Mouse (Mus musculus) adrenal gland, postnatal 10 days (tissue): ENCODE results near the gene Tmem26. TPM values are rescaled to one million over a fixed set of nuclear protein-coding genes. Genes with fewer than 3 reads are reported as not detected.
"Not testable (repeated sequence)": the region's sequence is repeated elsewhere in the genome, so short reads cannot be mapped to it uniquely, and the experiment has no call there.

Experiments used
- DNase-seq: peaks from one replicate; pipeline ENCODE4 v3.0.0; 2021; ENCODE audit warnings: mixed read lengths
- long read RNA-seq, 2 experiments: library from polyadenylated mRNA; stranded (forward); transcript quantifications; one replicate each; pipeline ENCODE4 v2.0.0; 2021
- total RNA-seq, 2 experiments: library from RNA; stranded (reverse); gene quantifications; 2 replicates each; pipeline ENCODE4 v1.2.3; 2021

The Tmem26 gene
- total RNA-seq, result 1 to 10 TPM; 7.2 to 7.5 TPM
- long read RNA-seq, experiment 1, partial matches to known transcripts, result 0 of 2 reads
- long read RNA-seq, experiment 1, other reads (novel, unspliced or antisense), result 2 of 2 reads
- long read RNA-seq, experiment 2, partial matches to known transcripts, result 0 of 1 reads
- long read RNA-seq, experiment 2, other reads (novel, unspliced or antisense), result 1 of 1 reads

DNA sequence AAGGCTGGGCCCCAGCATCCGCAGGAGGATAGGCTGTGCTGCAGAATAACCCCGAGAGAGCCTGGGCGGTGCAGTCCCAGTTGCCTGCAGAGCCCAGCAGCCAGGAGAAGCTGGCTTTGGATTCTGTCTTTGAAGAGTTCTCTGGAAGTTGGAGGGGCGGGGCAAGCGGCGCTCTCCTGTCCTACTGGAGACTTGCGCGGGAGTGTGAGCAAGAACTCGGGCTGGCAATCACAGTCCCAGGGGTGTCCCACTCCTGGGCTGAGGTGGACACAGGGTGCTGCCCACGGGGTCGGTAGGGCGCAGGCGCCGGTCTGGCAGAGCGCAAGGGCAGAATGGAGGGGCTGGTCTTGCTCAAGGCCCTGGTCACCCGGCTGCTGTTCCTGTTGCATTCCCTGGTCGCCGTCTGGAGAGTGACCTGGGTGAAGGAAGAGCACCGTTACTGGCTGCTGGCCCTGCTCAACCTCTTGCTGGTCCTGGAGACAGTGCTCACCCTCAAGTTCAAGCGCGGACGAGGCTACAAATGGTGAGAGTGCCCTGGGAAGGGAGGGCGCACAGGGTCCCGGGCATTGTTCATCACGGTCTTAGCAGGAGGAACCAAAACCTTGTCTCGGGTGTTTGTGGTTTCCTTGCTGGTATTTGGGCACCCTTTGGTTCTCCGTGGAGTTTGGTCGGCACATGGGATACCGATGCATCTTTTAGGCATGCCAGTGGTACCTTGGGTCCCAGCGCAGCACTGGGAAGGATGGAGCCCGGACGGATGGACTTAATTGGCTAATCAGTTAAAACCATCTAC, at the start of gene Tmem26:
TSS of gene Tmem26 (plus strand) at position 79 of the 793 bp plus-strand sequence.
- DNase-seq, result peak; percentile 68

GRCm38 (mm10) chr10:68678678-68679077, 44.8 kb upstream of the Tmem26 start:
- peak; percentile 12 for DNase-seq

GRCm38 (mm10) chr10:68681233-68681632, 42.2 kb upstream of the Tmem26 start:
- DNase-seq, result no peak

- DNase-seq, result no peak
These were observed 37.9 kb upstream of the Tmem26 start for GRCm38 (mm10) chr10:68685510-68685909.

DNA sequence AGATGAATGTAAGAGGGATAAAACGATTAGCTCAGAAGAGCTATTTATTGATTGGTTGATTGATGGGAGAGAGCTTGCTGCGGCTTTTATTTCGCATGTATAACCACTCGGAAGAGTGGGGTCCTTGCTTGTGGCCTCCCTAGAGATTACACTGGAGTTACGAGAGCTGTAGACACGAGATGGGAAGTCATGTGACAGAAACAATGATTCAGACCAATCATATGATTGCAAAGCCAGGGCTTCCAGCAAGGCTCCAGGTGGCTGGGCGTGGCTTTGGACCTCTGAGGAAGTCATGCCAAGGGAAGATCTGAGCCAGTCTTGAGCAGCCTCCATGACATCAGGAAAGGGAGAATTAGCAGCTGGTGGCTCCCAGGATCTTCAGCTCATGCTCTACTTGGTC, 32.3 kb upstream of the Tmem26 start:
- no peak for DNase-seq

DNA sequence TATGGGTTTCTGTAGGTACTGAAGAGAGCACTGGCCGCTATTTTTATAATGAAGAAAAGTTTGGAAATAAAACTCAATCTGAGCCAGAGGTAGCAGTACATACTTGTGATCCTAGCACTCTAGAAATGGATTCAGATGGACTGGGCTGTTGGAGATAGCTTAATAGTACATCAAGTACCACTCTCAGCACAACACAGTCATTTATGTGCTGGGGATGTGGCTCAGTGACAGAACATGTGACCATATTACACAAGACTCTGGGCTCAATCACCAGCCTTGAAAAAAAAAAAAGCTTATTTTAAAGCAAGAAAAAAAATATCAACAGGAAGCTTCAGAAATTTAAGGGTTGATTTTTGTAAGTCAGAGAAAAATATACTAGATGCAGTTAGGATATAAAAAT, 31.0 kb upstream of the Tmem26 start:
- DNase-seq, result peak; percentile 24

- no peak for DNase-seq
These were observed 27.6 kb upstream of the Tmem26 start for GRCm38 (mm10) chr10:68695760-68696336.

DNA sequence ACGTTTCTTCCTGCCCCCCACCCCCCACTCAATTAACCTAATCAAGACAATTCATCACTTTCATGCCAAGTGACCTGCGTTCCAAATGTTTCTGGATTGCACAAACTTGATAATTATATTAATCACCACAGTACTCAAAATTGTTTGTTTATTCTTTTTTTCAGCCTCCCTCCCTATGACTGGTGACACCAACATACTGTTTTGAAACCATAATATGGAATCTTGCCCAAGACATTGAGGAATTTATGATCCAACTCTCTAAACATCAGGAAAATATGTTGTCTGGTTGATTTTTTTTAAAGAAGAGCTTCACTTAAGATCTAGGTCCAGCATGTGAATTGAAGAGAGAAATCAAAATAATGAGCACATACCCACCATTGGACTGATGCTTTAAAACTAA, 19.2 kb upstream of the Tmem26 start:
- DNase-seq, result no peak

DNA sequence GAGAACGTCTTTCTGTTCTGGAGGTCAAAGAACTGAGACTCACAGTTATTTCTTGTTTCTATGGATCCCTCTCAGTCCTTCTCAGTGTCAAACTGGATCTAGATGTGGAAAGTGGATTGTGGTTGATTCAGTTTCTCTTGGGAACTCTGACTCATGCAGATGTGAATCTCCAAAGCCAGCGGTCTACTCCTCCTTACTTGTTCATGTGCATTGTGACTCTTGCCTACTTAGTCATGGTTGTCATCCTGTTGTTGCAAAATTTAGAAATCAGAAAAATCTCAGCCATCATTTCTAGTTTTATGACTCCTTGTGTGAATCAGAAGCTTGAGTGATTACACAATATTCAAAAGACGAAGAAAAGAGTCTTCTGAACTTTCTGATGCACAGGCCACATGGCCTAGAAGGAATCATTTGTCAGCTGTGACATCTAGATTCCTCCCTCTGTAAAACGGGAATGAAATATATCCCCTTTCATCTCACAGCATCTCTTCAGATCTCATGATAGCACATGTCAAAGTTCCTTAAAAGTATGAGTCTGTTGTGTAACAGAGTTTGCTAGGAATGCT, 17.9 kb upstream of the Tmem26 start:
- no peak for DNase-seq

DNA sequence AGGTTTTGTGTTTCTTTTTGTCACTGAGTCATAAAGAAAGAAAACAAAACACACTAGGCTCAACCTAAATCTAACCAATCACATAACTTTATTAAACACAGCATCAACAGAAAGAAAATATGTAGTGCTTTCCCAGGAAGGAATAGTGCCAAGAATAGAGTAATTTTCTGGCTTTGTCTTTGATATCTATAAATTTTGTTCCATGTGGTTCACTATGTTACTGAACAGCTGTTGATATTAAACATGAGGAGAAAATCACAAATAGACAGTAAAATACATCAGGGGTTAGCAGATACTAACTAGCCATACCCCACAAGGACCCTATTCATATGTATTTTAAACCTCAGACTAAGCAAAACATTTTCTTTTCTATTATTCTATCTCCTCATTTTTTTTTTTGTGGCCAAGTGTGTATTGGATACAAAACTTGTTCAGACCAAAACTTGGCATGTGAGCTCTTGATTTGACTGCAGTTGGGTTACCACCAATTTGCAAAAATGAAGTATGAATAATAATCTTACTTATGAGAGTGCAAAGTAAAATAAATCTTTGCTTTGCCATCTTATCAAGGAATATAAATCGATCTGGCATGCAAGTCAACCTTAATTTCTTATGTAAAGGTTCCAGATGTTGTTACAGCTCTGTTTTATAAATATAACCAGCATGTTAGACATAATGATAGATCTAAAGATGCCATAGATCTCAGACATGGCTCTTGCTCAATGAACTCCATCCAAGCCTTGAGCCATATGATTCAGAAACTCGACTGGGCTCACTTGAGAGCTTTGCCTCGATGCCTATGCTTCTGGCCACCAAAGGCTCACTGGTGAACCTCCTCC, 16.2 kb upstream of the Tmem26 start:
- DNase-seq, result no peak

DNA sequence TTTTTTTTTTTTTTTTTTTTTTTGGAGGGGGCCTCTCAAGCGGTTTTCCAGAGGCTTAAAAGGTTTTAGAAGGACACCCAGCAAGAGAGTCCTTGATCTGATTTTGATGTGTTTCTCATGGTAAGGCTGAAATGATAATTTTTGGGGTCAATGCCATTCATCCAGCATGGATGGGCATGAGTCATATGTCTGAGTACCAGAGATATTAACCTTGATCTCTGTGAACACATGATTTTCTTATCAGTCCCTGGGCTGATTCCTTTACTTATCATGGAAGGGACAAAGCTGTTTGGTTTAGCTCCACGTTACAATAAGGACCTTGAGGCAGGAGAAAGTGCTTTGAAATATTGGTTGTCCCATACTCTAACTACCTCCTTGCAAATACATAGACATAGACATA, 10.5 kb upstream of the Tmem26 start:
- DNase-seq, result no peak

DNA sequence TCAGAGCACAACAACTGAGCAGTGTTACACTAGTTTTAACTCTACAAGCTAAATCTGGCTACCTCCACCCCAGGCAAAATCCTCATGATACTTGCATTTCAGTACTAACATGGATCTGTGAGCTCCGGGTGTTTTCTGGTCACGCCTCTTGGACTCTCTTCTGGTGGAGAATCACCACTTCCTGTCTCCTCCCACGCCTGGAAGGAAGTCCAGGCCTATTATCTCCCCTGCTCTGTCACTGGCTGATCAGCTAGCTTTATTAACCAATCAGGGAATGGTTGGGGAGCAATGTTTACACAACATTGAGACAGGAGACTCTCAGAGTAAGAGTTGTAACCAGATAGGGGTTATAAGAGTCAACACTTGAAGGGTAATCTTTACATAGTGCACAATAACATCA, 9.1 kb upstream of the Tmem26 start:
- DNase-seq, result no peak

DNA sequence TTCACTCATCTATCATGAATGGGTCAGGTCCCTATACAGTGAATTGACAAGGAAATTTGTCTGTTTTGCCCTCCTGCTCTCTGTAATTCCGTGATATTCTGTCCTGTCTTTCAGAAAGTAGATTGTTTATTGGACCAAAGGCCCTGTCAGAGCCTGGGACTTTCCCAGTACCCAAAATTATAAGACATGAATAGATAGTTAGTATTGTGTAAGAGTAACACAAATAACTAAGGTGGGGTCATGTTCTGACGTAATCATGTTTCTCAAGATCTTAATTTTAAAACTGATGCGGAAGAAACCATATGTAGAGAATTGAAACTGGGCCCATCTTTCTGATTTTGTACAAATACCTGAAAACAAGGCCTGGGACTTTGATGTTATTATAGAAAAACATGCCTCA, 8.1 kb upstream of the Tmem26 start:
- DNase-seq, result no peak

DNA sequence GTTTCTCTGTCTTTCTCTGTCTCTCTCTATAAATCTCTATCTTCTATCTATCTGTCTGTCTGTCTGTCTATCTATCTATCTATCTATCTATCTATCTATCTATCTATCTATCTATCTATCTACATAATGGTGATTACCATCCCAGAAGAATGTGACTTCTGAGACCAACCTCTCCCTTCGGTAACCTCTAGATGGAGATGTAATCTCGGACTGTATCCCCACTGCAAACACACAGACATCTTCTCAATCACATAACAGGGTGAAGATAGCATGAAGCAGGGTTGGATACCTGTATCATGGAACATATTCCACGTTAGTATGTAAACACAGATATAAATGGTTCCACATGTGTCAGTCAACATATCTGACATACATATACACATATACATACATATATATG, 5.1 kb upstream of the Tmem26 start:
- DNase-seq, result no peak

DNA sequence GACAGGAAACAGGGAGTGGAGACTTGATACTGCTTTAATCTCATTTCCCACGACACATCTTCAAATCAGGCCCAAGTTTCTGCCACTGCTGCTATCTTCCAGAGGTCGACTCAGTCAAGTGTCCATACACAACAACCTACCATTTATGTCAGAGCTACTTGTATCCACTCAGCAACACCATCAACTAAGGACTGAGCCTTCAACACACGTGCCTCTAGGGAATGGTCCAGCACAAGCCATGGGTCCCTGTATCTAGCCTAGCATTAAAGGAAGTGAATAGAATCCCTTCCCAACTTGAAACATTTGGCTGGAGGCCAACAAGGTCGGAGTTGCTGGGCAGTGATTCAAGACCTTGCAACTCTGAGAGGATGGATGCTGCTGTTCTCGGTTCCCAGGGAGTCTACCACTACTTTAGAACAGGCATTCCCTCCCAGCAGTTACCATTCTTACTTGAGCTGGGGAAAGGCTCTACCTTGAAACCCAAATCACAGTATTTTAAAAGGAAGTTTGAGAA, 2.5 kb upstream of the Tmem26 start:
- DNase-seq, result peak; percentile 83

DNA sequence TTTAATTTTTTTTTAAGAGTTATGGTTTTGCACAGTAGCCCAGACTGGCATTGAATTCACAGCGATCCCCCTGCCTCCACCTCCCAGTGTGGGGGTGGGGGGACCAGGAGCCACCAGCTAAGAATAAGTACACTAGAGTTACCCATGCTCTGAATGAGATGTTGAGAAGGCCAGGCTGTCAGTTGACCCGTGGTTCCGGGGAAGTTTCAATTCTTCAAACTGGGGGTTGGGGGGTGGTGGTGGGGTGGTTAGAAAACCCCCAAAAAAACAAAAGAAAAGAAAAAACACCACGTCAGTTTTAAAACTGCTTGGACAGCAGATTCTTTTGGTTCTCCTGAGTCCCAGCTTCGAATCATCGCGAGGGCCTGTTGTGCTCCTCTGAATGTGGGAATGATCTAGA, 431 bp upstream of the Tmem26 start:
- DNase-seq, result no peak

DNA sequence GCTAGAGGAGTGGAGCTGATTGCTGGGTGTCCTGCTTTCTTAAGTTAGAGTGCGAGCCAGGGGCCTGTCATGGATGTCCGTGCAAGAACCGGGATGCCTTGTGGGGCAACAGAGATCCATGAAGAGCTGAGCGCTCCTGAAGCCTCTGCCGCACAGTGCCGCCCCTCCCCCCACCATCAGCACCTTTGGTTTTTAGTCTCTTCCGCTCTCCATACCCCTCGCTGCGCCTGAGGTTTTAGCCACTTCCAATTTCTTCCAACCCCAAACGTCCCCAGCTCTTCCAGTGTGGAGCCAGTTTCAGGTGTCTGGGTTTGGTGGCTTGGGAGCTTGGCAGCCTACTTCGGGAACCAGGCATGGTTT, 895 bp downstream of the Tmem26 start:
- DNase-seq, result peak; percentile 63

DNA sequence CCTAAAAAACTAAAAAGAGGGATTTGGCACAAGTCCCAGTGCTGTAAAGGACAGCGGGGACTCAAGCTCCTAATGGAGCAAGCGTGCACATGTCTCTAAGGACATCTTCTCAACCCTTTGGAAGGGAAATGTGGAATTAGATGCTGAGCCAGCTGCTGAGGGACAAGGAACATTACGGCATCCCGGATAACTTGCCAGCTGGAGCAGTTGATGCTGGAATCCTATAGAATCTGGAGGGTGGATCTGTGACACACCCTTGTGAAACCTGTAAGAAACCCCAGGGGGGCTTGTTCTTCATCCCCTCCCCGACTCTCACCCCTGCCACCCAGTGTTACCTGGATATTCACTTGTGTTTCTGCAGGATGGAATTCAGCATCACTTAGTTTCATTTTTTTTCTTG, 4.0 kb downstream of the Tmem26 start:
- DNase-seq, result no peak

- no peak for DNase-seq
These were observed 12.2 kb downstream of the Tmem26 start for GRCm38 (mm10) chr10:68735621-68736020.

DNA sequence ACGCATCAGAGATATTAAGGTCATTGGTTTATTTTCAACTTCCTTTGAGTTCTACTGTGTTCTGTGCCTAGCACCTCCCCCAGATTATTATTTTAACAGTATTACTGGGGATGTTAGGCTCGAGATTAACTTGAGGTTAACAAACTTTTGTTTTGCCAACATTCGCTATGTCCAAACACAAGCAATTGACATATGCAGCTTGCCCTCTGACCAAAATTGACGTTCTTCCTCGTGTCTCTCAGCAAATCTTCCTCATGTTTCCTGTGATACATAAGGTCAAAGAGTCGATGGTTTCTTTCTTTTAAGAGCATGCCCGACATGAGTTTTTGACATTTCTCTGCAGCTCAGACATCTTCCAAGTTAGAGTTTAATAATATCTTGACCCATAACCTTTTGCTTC, 13.9 kb downstream of the Tmem26 start:
- no peak for DNase-seq

DNA sequence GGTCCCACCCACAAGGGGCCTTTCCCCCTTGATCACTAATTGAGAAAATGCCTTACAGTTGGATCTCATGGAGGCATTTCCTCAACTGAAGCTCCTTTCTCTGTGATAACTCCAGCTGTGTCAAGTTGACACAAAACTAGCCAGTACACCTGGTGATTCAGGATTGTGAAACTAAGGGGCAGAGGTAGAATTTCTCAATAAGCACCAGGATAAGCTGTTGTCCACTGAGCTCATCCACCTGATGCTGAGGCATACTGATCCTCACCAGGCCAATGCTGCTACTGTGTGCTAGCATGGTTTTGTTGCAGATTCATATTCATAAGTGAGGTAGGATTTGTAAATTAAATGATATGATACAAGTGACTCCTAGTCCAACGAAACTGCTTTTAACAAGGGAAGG, 15.5 kb downstream of the Tmem26 start:
- DNase-seq, result not testable (repeated sequence)

DNA sequence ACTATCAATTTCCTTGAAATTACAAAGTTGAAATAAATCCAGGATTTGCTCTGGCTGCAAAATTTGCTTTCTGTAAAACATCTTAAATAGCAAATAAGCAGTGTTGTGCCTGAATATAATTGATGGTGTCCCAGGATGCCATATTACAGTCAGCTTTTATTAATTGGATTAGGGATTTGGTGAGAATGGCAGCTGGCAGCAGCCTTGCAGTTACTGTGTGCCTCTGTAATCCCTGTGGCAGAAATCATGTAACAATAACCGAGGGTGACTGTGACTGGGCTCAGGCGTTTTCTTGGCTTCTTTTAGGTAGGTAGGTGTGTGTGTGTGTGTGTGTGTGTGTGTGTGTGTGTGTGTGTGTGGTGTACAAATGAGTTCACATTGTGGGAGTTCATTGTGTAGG, 16.8 kb downstream of the Tmem26 start:
- DNase-seq, result no peak
